Mouse (Mus musculus): Measurements from ENCODE around the gene Wdr31. TPM values are rescaled to one million over a fixed set of nuclear protein-coding genes. Genes with fewer than 3 reads are reported as not detected.
"Not testable (repeated sequence)": the region's sequence is repeated elsewhere in the genome, so short reads cannot be mapped to it uniquely, and the experiment has no call there.

Wdr31 gene
- total and polyA plus RNA-seq, 2 experiments from 2014 or later, result 9.5 to 20.0 TPM

GRCm38 (mm10) chr4:62485450-62486161, 14.9 kb upstream of the Wdr31 start:
- DNase-seq (no peak), ATAC-seq (no peak)
- WGBS, result 83% methylated on average over 8 of the region's 8 CpGs
- H3K27ac ChIP-seq (ENCODE audit: low read depth, low read length), result no peak overlapping the region
- H3K4me1 ChIP-seq (ENCODE audit: insufficient read depth), result no peaks in the 10 kb centered on the region
- H3K4me3 ChIP-seq (ENCODE audit: low read depth, low read length), result no peak overlapping the region
- H3K9me3 ChIP-seq (ENCODE audit: low read length), result no peaks in the 10 kb centered on the region
- TF ChIP-seq CTCF (IDR thresholded peaks at IDR 0.05; ENCODE audit: low read depth), result no peak
- H3K36me3 ChIP-seq (ENCODE audit: insufficient read depth), result no peaks in the 10 kb centered on the region
- 0 out of 2 replicates have a peak, but pooled peaks cover 4% of the 10 kb centered on the region for H3K27me3 ChIP-seq (ENCODE audit: insufficient read depth, low read length)
- H3K9ac ChIP-seq, result no peak overlapping the region
- H3K4me2 ChIP-seq (ENCODE audit: low read depth), result no peak overlapping the region

DNA sequence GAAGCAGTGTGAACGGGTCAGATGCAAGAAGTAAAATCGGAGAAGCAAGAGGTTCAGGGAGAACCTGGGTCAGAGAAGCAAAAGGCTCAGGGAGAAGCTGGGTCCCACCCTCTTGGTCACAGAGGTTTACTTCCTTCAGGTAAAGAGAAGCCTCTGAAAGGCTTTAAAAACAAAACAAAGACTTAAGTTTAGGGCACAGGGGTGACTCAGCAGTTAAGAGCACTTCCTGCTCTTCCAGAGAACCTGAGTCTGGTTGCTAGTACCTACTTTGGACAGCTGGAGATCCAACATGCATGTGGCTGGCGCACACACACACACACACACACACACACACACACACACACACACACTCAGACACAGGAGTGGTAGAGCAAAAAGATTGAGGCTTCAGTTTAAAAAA, 14.2 kb upstream of the Wdr31 start:
- no peaks in the 10 kb centered on the region for H3K4me1 ChIP-seq (ENCODE audit: insufficient read depth)
- ATAC-seq (no peak), DNase-seq (no peak)
- TF ChIP-seq CTCF (IDR thresholded peaks at IDR 0.05; ENCODE audit: low read depth), result no peak
- H3K36me3 ChIP-seq (ENCODE audit: insufficient read depth), result no peaks in the 10 kb centered on the region
- H3K27ac ChIP-seq (ENCODE audit: low read depth, low read length), result no peak overlapping the region
- H3K27me3 ChIP-seq (ENCODE audit: insufficient read depth, low read length), result peaks cover 6% of the 10 kb centered on the region
- H3K9me3 ChIP-seq (ENCODE audit: low read length), result no peaks in the 10 kb centered on the region
- H3K4me2 ChIP-seq (ENCODE audit: low read depth), result no peak overlapping the region
- WGBS, result 87% methylated on average over 3 of the region's 3 CpGs
- H3K9ac ChIP-seq, result no peak overlapping the region
- H3K4me3 ChIP-seq (ENCODE audit: low read depth, low read length), result no peak overlapping the region

GRCm38 (mm10) chr4:62480709-62481605, 10.3 kb upstream of the Wdr31 start:
- no peak overlapping the region for H3K4me3 ChIP-seq (ENCODE audit: low read depth, low read length)
- peaks cover 3% of the 10 kb centered on the region; the same call in 1 of the 2 replicates for H3K4me1 ChIP-seq (ENCODE audit: insufficient read depth)
- WGBS, result 47% methylated on average over 10 of the region's 10 CpGs
- no peak overlapping the region for H3K4me2 ChIP-seq (ENCODE audit: low read depth)
- no peak for TF ChIP-seq CTCF (IDR thresholded peaks at IDR 0.05; ENCODE audit: low read depth)
- no peak overlapping the region for H3K27ac ChIP-seq (ENCODE audit: low read depth, low read length)
- no peak overlapping the region for H3K9ac ChIP-seq
- no peaks in the 10 kb centered on the region for H3K36me3 ChIP-seq (ENCODE audit: insufficient read depth)
- DNase-seq, result no peak
- H3K9me3 ChIP-seq (ENCODE audit: low read length), result no peaks in the 10 kb centered on the region
- peaks cover 20% of the 10 kb centered on the region for H3K27me3 ChIP-seq (ENCODE audit: insufficient read depth, low read length)
- ATAC-seq, result no peak

GRCm38 (mm10) chr4:62479937-62480708, 9.4 kb upstream of the Wdr31 start, which contains the start of gene Bspry:
Gene Bspry, plus strand, starts transcription at chr4:62480053.
- Histone ChIP-seq H3K27me3 (ENCODE audit: insufficient read depth, low read length) (peaks cover 20% of the 10 kb centered on the region), H3K4me2 (ENCODE audit: low read depth) (peak within 1 kb of the TSS; percentile 75), H3K9ac (no peak within 1 kb of the TSS; the same call in 1 of the 2 replicates), H3K4me1 (ENCODE audit: insufficient read depth) (peaks cover 3% of the 10 kb centered on the region; the same call in 1 of the 2 replicates), H3K27ac (ENCODE audit: low read depth, low read length) (no peak within 1 kb of the TSS), H3K4me3 (ENCODE audit: low read depth, low read length) (peak within 1 kb of the TSS; percentile 35), H3K36me3 (ENCODE audit: insufficient read depth) (no peaks in the 10 kb centered on the region), H3K9me3 (ENCODE audit: low read length) (no peaks in the 10 kb centered on the region)
- DNase-seq, result no peak
- TF ChIP-seq CTCF (IDR thresholded peaks at IDR 0.05; ENCODE audit: low read depth), result no peak
- ATAC-seq, result peak; percentile 54
- WGBS, result 5% methylated on average over 70 of the region's 71 CpGs

DNA sequence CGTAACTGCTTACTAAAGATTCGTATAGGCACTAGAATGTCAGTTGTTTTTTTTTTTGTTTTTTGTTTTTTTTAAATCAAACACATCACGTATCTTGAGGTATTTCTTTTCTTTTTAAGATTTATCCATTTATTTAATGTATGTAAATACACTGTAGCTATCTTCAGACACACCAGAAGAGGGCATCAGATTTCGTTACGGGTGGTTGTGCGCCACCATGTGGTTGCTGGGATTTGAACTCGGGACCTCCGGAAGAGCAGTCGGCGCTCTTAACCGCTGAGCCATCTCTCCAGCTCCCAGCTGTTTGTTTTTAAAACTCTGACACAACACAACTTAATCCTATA, 8.9 kb upstream of the Wdr31 start:
- Histone ChIP-seq H3K27me3 (ENCODE audit: insufficient read depth, low read length) (peaks cover 20% of the 10 kb centered on the region), H3K4me3 (ENCODE audit: low read depth, low read length) (peak overlapping the region; percentile 35), H3K4me2 (ENCODE audit: low read depth) (peak overlapping the region; percentile 75)
- not testable (repeated sequence) for H3K36me3 ChIP-seq (ENCODE audit: insufficient read depth); H3K9me3 ChIP-seq (ENCODE audit: low read length); H3K27ac ChIP-seq (ENCODE audit: low read depth, low read length); H3K4me1 ChIP-seq (ENCODE audit: insufficient read depth); H3K9ac ChIP-seq; DNase-seq
- peak; percentile 64 for TF ChIP-seq CTCF (IDR thresholded peaks at IDR 0.05; ENCODE audit: low read depth)
- ATAC-seq, result peak; percentile 20; the same call in 1 of the 2 replicates
- 13% methylated on average over 11 of the region's 11 CpGs for WGBS

GRCm38 (mm10) chr4:62477542-62478244, 7.0 kb upstream of the Wdr31 start:
- no peak for ATAC-seq

More at GRCm38 (mm10) chr4:62477542-62478244, 7.0 kb upstream of the Wdr31 start:
- peaks cover 20% of the 10 kb centered on the region for H3K27me3 ChIP-seq (ENCODE audit: insufficient read depth, low read length)
- H3K9me3 ChIP-seq (ENCODE audit: low read length), result no peaks in the 10 kb centered on the region
- H3K4me3 ChIP-seq (ENCODE audit: low read depth, low read length), result no peak overlapping the region
- no peak for DNase-seq
- H3K4me1 ChIP-seq (ENCODE audit: insufficient read depth), result peaks cover 3% of the 10 kb centered on the region; the same call in 1 of the 2 replicates
- TF ChIP-seq CTCF (IDR thresholded peaks at IDR 0.05; ENCODE audit: low read depth), result no peak
- WGBS, result 81% methylated on average over 6 of the region's 6 CpGs
- H3K27ac ChIP-seq (ENCODE audit: low read depth, low read length), result no peak overlapping the region
- H3K9ac ChIP-seq, result no peak overlapping the region
- H3K4me2 ChIP-seq (ENCODE audit: low read depth), result no peak overlapping the region
- no peaks in the 10 kb centered on the region for H3K36me3 ChIP-seq (ENCODE audit: insufficient read depth)
